Mouse (Mus musculus): ENCODE measurements at regions not wholly inside any gene's neighbourhood (a gene's known extent, or its start where the extent isn't known, plus 50 kb on each side); places are given as distances from the start of the nearest gene placed in this dataset.

DNA sequence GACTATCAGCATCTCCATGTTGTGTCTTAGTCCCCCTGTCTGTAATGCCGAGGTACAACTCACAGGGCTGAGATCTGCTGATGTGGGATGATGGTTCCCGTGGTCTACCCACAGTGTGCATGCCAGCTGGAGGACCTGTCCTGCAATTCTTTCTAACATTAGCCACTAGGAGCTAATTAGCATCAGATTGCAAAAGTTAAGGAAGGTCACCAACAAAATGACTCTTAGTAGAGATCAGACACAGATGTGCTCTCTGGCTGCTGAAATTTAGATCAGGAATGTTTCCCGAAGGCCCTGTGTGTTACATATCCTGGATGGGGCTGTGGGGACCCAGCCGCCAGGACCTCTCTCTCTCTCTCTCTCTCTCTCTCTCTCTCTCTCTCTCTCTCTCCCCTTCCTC lies 218.8 kb upstream of the 4931429L15Rik start:
- TF ChIP-seq CTCF (IDR thresholded peaks at IDR 0.05) = no peak
- TF ChIP-seq EP300 (IDR thresholded peaks at IDR 0.05; ENCODE audit: insufficient read depth, low read depth, low read length) = no peak
